Mouse (Mus musculus) adrenal gland, postnatal 4 days (tissue): ENCODE measurements around the gene 9430097D07Rik. TPM values are rescaled to one million over a fixed set of nuclear protein-coding genes. Genes with fewer than 3 reads are reported as not detected.
A peak's percentile ranks its signal among the peaks of the same experiment; 100 is the strongest.

Source experiments
- DNase-seq, 2 experiments: peaks; one replicate each; pipeline ENCODE4 v3.0.0; 2021 to 2022; ENCODE audit warnings: low spot score in 2 of 2, mixed read lengths in 2 of 2
- long read RNA-seq, 2 experiments: library from polyadenylated mRNA; stranded (forward); transcript quantifications; one replicate each; pipeline ENCODE4 v2.0.0; 2021
- total RNA-seq, 2 experiments: library from RNA; stranded (reverse); gene quantifications; 2 replicates each; pipeline ENCODE4 v1.2.3; 2021

The 9430097D07Rik gene
- not detected for total RNA-seq
- long read RNA-seq, experiment 1, result 0 reads
- long read RNA-seq, experiment 2, result 0 reads

DNA sequence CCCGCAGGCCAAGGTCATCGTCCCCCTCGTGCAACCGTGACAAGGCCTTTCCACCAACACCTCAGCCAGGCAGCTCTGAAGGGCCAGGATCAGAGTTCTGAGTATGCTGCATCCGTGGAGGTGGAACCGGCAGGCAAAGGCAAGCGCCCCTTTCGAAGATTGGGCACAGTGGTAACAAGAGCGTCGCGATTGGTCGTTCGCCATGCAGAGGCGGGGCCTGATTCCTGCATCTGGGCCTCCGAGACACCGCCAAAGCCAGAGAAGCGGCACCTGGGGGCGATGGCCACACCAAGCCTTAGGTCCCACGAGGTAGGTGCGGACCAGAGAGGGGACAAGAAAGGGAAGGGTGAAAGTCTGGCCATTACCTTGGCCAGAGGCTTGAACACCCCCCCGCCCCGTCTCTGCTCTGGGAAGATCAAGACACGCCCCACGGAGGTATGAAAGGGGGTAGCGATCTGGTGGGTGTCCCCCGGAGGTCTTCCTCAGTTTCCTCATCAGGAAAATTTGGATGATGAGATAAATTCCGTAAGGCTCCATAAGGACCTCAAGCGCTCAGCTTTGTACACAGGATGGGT is at the start of gene 9430097D07Rik:
TSS of gene 9430097D07Rik (minus strand) at position 99 of the 575 bp plus-strand sequence.
- no peak for DNase-seq

DNA sequence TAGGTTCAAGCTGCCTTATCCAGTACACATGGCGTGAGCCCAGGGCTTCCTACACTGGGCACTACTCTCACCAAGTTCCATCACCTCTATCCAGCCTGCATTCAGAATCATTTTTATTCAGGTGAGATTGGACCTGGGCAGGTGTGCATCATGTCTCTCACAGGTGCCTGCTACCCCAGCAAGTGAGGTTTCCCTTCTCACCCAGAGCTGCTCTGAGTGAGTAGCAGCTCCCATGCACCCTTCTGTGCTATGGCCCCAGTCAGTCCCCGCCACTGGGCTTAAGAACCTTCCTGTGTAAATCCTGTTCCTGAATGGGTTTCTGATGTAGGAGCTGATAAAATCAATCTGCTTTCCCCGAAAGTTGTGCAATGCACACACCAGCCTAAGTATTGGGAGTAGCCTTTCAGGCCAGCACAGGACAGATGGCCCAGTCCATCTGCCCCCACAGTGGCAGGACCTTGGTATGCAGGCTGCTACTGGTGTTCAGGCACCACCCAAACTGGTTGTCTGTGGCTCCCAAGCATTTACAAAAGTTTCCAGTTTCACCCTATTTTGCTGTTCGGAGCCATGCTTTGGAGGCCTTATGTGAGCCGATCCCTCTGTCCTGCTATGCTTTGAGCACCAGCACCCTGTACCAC is 48.7 kb upstream of the 9430097D07Rik start:
- DNase-seq, result no peak

DNA sequence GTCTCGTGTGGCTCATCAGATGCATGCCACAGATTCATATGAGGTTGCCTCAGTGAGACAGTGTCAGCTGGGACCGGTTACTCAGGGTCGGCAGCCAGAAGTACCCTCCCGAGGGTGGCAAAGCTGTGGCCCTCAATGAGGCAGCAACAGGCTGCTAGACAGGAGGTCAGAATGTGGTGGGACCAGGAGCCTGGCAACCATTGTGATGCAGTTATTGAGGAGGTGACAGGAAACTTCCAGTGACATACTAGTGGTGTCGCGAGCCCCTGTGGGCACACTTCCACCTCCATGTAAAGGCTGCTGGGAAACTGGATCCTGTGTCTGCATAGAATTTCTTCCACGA is 46.0 kb upstream of the 9430097D07Rik start, which contains the start of gene Ak1:
TSS of gene Ak1 (plus strand) at position 242 of the 343 bp plus-strand sequence.
- no peak for DNase-seq

DNA sequence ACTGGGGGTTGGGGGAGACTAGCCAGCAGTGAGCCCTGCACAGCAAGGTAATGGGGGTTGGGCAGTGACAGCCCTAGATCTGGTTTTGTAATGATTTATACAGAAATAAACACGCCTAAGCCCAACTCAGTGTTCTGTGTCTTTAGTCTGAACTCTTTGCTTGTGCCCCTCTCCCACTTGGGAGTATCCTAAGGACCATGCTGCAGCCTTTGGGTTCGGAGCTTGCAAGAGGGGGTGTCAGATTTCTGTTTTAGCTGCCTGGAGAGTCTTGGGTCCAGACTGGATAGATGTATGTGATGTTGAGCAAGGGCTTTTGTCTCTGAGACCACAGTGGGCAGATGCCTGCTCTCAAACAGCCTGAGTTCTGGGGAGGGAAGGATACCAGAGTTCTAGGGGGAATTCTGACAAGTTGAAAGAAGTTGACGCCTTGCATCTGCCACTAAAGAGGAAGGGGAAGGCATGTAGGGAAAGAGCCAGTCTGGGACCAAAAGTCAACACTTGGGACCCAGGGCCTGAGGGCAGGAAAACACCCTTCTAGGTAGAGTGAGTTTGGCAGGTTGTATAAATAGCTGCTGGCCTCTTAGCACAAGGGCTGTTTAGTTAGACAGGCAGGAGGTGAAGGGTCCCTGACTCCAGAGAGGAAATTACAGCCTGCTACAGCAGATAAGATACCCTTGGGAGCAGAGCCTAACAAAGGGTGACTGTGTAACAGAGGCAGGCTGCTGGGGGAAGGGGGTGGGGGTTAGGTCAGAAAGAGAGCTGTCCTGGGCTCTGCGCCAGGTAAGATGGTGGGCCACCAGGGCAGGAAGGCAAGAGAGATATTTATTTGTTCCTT is 45.4 kb upstream of the 9430097D07Rik start:
- DNase-seq, result no peak

DNA sequence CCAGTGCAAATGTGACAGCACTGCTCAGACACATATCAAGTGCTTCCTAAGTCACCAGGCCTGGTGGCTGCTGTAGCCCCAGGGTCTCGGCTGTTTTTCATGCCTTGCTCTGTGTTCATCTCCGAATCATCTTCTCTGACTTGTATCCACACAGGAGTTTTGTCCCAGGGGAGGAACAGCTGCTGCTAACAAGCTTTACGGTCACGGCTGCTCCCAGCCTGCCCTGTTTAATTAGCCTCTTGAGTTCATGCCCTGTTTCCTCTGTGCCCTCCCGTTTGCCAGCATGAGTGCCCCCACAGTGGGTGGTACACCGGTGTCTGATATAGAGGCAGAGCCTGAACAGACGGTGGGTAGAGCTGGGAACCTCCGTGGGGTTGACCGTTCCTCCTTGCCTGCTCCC is 42.6 kb upstream of the 9430097D07Rik start:
- no peak for DNase-seq

DNA sequence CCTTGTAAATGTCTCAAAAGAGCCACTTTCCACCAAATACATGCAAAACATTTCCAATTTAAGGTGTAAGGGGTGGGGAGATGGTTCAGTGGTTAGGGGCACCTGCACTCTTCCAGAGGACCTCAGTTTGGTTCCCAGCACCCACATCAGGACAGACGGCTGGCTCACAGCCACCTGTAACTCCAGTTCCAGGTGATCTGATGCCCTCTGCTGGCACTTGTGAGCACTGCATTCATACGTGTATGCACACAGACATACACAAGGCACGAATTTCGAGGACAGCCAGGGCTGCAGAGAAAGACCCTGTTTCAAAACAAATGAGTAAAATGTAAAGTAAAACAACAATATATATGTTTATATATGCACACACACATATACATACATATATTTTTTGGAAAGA is 42.1 kb upstream of the 9430097D07Rik start:
- no peak for DNase-seq

DNA sequence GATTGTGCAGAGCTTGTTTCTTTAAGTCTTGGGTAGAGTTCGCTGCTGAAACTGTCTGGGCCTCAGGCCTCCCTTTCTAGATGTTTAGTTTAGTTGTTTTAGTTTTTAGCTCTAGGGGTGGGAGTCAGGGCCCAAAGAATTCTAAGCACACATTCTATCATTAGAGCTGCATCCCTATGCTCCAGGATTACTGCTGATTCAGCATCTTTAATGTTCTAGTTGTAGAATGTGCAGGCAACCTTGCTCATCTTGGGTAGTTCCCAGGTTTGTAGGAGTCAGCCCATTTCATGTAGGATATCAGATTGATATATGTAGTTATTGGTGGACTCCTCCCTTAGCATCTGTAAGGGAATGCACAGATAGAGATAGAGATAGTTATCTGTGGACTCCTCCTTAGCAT is 41.6 kb upstream of the 9430097D07Rik start:
- DNase-seq, result no peak

DNA sequence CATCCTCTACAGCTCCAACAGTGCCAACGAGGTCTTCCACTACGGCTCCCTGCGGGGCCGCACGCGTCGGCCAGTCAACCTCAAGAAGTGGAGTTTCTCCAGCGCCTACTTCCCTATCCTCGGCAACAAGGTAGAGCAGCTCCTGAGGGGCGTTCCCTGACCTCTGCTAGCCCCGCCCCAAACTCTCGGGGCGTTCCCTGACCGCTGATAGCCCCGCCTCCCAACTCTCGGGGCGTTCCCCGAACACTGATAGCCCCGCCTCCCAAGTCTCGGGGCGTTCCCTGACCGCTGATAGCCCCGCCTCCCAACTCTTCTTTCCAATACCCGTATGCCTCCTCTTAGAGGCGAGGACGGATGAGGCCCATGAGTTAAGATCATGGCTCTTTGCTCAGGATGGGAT is 36.8 kb upstream of the 9430097D07Rik start:
- DNase-seq, result no peak

DNA sequence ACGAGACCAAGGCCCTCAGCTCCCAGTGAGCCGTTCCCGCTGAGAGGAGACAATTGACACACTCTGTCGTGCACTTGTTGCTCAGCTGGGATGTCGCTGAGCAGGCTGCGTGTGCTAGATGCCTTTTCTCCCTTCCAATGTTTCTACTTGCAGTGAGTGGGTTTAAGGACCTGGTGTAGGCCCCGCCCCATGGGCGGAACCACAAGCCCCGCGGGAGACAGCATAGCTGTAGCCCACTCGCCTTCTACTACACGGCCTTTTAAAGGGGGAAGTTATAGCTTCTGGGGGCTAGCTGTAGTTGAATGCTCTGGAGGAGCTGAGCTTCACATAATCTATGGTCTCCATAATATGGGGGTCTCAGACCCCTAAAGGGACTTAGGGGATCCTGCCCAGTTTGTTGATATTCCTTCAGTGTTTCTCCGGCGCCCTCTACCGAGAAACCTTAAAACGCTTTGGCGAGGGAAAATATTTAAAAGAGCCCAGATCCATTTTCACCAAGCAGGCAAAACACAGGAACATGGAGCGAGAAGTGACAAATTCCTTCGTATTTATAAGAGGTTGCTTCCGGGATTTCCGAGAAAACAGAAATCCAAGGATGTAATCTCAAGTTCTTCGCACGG is 35.2 kb upstream of the 9430097D07Rik start:
- no peak for DNase-seq

DNA sequence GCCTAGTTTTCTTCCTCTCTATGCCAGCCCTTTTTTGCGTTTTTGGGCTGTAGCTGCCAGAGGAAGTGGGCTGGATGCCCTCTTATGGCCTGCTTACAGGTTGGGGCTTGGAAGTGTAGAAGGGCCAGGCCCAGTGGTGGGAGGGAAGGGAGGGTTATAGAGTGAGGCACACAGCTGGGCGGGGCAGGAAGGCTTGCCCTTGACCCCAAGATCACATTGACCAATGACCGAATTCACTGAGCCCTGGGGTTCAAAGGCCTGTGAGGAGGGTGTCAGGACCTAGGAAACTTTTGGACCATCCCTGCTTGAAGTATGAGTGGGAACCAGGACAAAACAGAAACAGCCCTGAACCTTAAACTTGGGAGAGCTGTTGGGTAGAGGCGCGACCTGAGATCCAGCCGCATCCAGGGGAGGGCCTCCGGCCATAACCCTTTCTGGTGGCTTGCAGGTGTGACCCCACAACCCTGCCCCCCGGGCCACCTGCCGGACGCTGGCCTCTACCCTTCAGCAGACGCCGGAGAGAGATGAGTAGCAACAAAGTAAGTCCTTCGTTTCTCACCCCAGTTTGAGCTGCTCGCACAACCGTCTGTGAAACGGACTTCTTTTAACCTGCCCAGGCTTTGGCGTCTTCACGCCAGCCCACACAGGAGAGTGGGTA is 33.4 kb upstream of the 9430097D07Rik start:
- DNase-seq, result peak in 1 of 2 experiments; percentile 50

DNA sequence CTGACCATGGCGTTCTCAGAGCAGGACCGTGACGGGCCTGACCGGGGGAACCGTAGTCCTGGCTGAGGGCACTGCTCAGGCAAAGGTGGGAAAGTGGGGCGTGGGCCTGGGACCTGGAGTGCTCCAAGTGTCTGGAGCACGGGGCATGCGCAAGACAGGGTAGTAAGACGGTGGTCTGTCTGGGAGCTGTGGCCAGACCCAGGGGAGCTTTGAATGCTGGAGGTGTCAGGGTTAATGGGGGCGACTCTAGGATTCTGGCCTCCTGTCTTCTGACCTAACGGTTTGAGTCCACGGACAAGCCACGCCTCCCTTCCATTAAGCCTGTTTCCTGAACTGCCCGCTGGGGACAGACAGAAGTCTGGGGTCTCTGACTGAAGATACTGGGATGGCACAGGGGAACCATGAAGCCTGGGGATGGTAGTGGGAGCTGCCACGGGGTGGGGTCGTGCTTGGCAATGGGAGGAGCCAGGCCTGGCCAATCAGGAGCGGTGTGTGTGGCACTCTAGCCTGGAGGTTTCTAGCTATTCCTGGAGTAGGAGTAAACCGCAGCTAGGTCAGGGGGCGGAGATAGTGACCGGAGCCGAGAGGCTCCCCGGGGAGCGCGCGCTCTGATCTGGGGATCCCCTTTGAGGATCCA is 32.8 kb upstream of the 9430097D07Rik start:
- DNase-seq, result peak in 1 of 2 experiments; percentile 69

DNA sequence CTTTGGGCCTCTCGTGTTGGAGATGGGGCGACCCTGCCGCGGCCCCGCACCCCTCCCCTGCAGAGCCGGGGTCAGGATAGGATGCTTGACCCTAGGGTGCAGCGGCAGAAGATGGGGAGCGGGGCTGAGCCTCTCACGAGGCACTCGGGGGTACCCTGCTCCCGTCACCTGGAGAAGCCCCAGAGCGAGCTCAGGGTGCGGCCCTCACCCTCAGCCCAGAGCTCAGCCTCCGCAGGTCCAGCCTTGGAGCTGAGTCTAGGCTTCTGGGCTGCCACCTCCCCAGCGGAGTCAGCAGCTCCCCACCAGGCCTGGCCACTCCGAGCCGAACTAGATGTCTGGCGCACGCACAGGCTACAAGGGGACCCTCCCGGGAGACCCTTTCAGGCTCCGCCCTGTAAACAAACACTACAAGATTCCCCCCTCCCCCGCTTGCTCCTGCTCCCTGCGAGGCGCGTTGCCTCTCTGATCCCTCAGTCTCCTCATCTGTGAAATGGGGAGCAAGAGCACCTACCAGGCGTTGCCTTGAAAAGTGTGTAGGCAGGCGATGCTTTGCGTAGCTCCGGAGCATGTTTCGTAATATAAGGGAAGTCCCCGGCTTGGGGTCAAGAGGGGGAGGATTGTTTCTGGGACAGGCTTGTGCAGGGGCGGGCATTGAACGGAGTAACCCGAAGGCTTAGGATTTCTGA is 31.9 kb upstream of the 9430097D07Rik start:
- DNase-seq, result no peak

DNA sequence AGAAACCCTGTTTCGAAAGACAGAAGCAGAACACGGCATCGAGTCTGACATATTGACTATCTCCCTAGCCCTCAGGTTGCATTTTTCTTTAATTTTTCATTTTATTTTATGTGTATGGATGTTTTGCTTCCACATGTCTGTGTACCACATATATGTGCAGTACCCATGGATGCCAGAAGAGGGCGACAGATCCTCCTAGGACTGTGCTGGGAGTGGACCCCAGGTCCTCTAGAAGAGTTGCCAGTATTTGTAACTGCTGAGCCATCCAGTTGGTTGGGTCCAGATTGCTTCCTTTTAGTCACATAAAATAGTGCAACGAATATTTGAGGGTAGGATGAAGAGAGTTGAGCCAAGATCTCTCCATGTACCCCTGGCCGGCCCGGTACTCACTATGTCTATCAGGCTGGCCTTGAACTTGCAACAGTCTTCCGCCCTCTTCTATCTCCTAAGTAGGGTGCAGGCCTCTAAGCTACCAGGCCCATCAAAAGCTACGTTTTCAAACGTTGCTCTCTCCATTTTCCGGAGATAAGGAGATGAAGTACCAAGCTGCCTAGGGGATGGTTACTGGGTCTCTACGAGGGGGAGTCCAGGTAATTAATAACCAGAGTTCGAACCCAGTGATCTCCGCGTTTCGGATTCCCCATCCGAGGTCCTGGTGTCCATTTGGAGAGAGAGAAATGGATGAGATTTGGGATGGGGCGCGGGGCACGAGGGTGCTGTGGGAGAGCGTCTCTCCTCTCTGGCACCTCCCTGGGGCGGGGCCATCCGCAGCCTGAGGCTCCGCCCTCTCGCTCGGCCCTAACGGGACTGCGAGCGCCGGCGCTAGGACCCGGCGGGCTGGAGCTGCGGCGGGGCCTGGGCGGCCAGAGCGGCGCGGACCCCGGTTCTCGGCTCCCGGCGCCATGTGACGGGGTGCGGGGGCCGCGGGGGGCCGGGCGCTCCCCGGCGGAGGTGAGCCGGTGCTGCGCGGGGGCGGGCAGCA is 31.0 kb upstream of the 9430097D07Rik start:
- peak; percentile 61 to 71 for DNase-seq

DNA sequence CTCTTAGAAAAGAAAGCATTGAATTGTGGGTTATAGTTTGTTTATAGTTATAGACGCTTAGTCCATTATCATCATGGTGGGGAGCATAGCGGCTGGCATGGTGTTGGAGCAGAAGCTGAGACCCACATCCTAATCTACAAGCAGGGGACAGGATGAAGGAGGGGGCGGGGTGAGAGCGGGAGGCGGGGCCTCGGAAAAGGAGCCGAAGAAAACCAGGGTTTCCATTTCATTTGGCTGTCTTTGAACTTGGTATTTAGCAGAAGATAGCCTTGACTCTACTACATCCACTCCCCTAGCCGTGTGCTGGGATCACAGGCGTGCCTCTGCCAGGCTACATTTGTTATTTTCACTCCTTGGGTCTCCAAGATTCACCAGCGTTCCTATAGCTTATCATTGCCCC is 29.1 kb upstream of the 9430097D07Rik start:
- DNase-seq, result no peak

DNA sequence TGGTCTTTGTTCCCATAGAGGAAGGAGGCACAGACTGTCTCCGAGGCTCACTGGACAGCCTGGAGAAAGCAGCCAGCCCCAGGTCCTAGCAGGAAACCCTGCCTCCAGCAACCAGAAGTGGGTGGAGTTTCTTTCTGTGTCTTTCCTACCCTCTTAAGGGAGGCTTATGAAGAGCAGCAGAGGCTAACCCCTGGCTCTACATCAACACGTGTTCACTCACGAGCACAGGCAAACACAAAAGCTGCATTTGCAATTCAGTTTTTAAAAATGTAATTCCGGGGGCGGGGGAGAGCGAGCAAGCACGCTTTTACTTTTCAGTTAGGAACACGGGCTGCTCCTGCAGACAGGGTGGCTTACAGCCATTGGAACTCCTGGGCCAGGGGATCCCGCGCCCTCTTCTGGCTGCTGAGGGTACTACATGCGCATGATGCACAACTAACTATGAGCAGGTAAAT is 27.1 kb upstream of the 9430097D07Rik start:
- DNase-seq, result peak; percentile 75 to 77

DNA sequence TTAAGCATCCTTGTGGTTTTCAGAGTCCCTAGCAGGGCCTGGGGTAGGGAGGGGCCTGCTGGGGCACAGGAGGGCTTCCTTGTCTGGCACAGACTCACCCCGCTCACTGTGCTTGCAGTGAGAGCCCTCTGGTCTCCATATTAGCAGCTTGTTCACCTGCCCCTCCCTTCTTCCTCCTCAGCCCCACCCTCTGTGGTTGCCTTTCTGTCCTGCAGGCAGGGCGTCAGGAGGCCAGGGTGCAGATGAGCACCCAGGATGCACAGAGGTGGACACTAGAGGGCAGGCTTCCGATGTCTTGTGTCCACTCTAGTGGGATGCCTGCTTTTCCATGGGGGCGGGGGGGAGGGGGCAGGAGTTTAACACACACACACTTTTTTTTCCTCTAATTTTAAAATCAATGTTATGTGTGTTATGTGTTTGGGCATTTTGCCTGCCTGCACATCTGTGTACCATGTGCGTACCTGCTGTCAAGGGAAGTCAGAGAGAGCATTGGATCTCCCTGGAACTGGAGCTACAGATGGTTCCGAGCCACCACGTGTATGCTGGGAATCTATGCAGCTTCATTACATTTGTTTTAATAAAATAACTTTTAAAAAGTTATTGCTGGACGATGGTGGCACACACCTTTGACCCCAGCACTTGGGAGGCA is 26.1 kb upstream of the 9430097D07Rik start:
- DNase-seq, result no peak

DNA sequence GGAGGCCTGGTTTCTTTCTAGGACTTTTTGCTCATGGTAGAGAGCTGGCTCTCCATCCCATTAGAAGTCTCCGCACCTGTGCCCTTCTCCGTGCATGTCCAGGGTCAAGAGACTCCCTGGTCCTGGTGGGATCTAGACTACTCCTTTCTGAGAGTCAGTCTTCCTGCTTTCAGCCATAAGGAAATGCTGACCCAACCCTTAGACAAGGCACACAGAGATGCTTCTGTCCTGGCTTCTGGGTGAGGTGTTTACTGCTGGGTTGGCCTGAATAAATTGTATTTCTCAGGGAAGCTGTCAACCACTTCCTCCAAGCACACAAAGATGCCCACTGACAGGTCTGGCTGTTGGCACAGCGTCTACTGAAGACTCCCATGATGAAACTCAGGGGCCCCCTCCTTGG is 23.9 kb upstream of the 9430097D07Rik start, which contains the start of gene St6galnac6:
TSS of gene St6galnac6 (plus strand) at position 301 of the 400 bp plus-strand sequence.
- DNase-seq, result no peak

DNA sequence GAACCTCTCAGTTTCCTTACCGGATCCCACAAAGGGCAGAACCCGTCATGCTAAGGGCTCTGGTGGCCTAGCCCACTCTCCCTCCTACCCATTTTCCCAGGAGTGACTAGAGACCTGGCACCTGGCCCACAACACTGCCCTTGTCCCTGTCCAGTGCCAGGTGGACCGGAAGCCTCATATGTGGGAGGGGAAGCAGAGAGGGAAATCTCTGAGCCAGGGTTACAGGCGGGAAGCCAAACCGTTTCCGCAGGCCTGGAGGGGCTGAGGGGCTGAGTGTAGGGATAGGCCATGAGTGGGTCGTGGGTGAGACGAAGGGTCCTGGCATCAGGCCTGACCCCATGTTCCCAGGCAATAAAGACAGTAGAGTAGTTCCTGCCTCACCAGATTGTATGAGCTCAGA is 23.0 kb upstream of the 9430097D07Rik start:
- no peak for DNase-seq
